Mouse (Mus musculus) limb, embryonic 14.5 days (tissue): ENCODE measurements around the gene Ccdc151. TPM values are rescaled to one million over a fixed set of nuclear protein-coding genes. Genes with fewer than 3 reads are reported as not detected.

Experiments used
- ATAC-seq: fragments of 200-750 bp; cut with Nextera tagmentation; 2 replicates; pipeline ENCODE4 v1.8.0; 2017; ENCODE audit warnings: low read depth, moderate number of reproducible peaks, moderate TSS enrichment; ENCODE audit not compliant: low FRiP score
- DNase-seq: peaks from one replicate; pipeline ENCODE4 v3.0.0-alpha.2; 2015; ENCODE audit warnings: low spot score
- H3K27ac ChIP-seq: fragments of 300-500 bp; sonication (generic); replicated peaks from 2 replicates; pipeline ENCODE4 v1.5.1; 2014; ENCODE audit warnings: low read depth, mild to moderate bottlenecking, low read length, moderate library complexity, mixed read lengths
- H3K27me3 ChIP-seq: fragments of 300-500 bp; sonication (generic); 2 replicates; pipeline ENCODE4 v1.6.1; 2014; ENCODE audit warnings: low read length, mixed read lengths; ENCODE audit not compliant: control insufficient read depth, insufficient read depth
- H3K36me3 ChIP-seq: fragments of 300-500 bp; sonication (generic); 2 replicates; pipeline ENCODE4 v1.6.1; 2014; ENCODE audit warnings: mild to moderate bottlenecking, low read length, moderate library complexity, mixed read lengths; ENCODE audit not compliant: control insufficient read depth, insufficient read depth
- H3K4me1 ChIP-seq: fragments of 300-500 bp; sonication (generic); 2 replicates; pipeline ENCODE4 v1.6.1; 2014; ENCODE audit warnings: antibody characterized with exemption, low read length, mixed read lengths; ENCODE audit not compliant: control insufficient read depth, insufficient read depth
- H3K4me2 ChIP-seq: fragments of 300-500 bp; sonication (generic); replicated peaks from 2 replicates; pipeline ENCODE4 v1.6.1; 2014; ENCODE audit warnings: low read depth, mild to moderate bottlenecking, low read length, moderate library complexity; ENCODE audit not compliant: severe bottlenecking
- H3K4me3 ChIP-seq: fragments of 300-500 bp; sonication (generic); replicated peaks from 2 replicates; pipeline ENCODE4 v1.5.1; 2014; ENCODE audit warnings: low read length
- H3K9ac ChIP-seq: fragments of 300-500 bp; sonication (generic); 2 replicates; pipeline ENCODE4 v1.6.1; 2014; ENCODE audit warnings: mild to moderate bottlenecking, low read depth, low read length, moderate library complexity; ENCODE audit not compliant: severe bottlenecking
- H3K9me3 ChIP-seq: fragments of 300-500 bp; sonication (generic); 2 replicates; pipeline ENCODE4 v1.6.1; 2016; ENCODE audit warnings: low read length; ENCODE audit not compliant: control insufficient read depth
- POLR2A ChIP-seq: fragments of 200-500 bp; IDR thresholded peaks from 2 replicates; pipeline ENCODE4 v1.8.0; 2012; ENCODE audit warnings: inconsistent platforms, mild to moderate bottlenecking, moderate library complexity, borderline replicate concordance; ENCODE audit not compliant: insufficient read depth, insufficient read length; ENCODE audit errors: extremely low read depth
- WGBS: fragments of 180-500 bp; shearing (Covaris S2); extraction: QIAGEN DNeasy Blood & Tissue Kit; methylation state at CpG from one replicate; pipeline ENCODE4 v1.1.7; 2014; 5-methylcytosine and 5-hydroxymethylcytosine counted together
- polyA plus RNA-seq, 2 experiments: library from polyadenylated mRNA; depleted of rRNA in 1 of 2; stranded (reverse) in 1 of 2; unstranded in 1 of 2; fragments of >200 nt; fragmentation: Nextera tagmentation in 1 of 2; extraction: Ambion mirVana in 1 of 2; gene quantifications; 2 replicates each; pipeline versions ENCODE4 v1.2.1 to v1.2.3; 2012 to 2014

The Ccdc151 gene
- polyA plus RNA-seq, 2 experiments, result 0.37 to 1.3 TPM

DNA sequence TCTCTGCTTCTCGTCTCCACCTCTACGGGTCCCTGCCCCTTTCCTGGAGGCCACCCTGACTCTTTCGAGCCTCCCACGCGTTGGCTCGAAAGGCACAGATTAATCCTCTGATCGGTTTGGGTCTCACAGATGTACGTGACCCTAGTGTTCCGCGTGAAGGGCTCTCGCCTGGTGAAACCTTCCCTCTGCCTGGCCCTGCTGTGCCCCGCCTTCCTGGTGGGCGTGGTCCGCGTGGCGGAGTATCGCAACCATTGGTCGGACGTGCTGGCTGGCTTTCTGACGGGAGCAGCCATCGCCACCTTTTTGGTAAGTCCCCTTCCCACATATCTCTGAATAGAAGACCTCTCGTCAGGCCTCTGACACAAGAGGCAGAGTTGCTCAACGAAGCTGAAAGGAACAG lies 58.2 kb downstream of the Ccdc151 start:
- Histone ChIP-seq H3K27me3 (no peaks in the 10 kb centered on the region), H3K9me3 (no peaks in the 10 kb centered on the region), H3K36me3 (peaks cover 8% of the 10 kb centered on the region; the same call in 1 of the 2 replicates), H3K27ac (no peak overlapping the region), H3K4me3 (no peak overlapping the region), H3K9ac (no peak overlapping the region), H3K4me1 (no peaks in the 10 kb centered on the region), H3K4me2 (no peak overlapping the region)
- no peak for ATAC-seq
- no peak for TF ChIP-seq POLR2A
- no peak for DNase-seq
- 23% methylated on average over 23 of the region's 23 CpGs for WGBS

DNA sequence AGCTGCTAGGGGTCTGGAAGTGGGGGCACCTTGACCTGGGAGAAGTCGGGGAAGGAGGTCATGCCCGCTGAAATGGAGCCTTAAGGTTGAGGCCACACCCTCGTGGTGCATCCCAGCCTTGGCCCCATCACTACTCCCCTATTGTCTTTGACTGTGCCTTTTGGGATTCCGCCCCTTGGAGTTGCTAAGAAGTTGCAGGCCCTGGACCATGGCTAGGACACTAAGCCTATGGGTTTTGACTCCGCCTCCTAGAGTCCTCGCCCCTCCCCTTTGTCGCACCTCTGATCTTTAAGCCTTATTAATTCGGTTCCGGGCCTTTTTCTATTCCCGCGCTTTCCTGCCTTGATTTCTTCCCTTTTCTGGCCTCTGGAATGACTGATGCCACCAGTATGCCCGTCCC lies 58.8 kb downstream of the Ccdc151 start:
- no peak for TF ChIP-seq POLR2A
- H3K4me3 ChIP-seq, result no peak overlapping the region
- WGBS, result 42% methylated on average over 12 of the region's 12 CpGs
- H3K9me3 ChIP-seq, result no peaks in the 10 kb centered on the region
- H3K36me3 ChIP-seq, result peaks cover 8% of the 10 kb centered on the region; the same call in 1 of the 2 replicates
- H3K9ac ChIP-seq, result no peak overlapping the region
- no peak overlapping the region for H3K4me2 ChIP-seq
- no peak for DNase-seq
- H3K4me1 ChIP-seq, result no peaks in the 10 kb centered on the region
- no peak overlapping the region for H3K27ac ChIP-seq
- no peaks in the 10 kb centered on the region for H3K27me3 ChIP-seq
- no peak for ATAC-seq

DNA sequence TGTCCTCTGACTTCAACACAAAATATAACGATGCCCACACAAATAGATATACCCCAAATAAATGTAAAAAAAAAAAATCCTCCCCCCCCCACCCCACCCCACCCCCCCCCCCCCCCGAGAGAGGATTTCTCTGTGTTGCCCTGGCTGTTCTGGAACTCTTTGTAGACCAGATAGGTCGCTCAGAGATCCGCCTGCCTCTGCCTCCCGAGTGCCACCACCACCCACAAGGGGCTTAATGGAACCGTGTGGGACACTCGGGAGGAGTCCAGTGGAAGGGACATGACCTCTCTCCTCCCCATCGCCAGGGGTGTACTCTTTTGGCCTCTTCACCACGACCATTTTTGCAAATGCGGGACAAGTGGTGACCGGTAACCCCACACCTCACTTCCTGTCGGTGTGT lies 59.4 kb downstream of the Ccdc151 start:
- no peak overlapping the region for H3K27ac ChIP-seq
- no peaks in the 10 kb centered on the region for H3K9me3 ChIP-seq
- H3K36me3 ChIP-seq, result peaks cover 8% of the 10 kb centered on the region; the same call in 1 of the 2 replicates
- H3K27me3 ChIP-seq, result no peaks in the 10 kb centered on the region
- H3K4me2 ChIP-seq, result no peak overlapping the region
- no peaks in the 10 kb centered on the region for H3K4me1 ChIP-seq
- H3K4me3 ChIP-seq, result no peak overlapping the region
- no peak for TF ChIP-seq POLR2A
- no peak overlapping the region for H3K9ac ChIP-seq
- DNase-seq, result no peak
- WGBS, result 77% methylated on average over 11 of the region's 12 CpGs
- ATAC-seq, result no peak

Other genes starting within 250 kb of the Ccdc151 start
- 64.8 and 68.8 TPM in 2 replicates for gene Spc24, start 242.3 kb downstream of the Ccdc151 start, polyA plus RNA-seq (2012; rRNA removed)
- gene Spc24, start 242.3 kb downstream of the Ccdc151 start, polyA plus RNA-seq (2014; fragmentation: Nextera tagmentation; extraction: Ambion mirVana), result 84.3 and 92.5 TPM in 2 replicates
- 38.6 and 49.6 TPM in 2 replicates for gene Kank2, start 203.9 kb downstream of the Ccdc151 start, polyA plus RNA-seq (2012; rRNA removed)
- 13.1 and 15.0 TPM in 2 replicates for gene Kank2, start 203.9 kb downstream of the Ccdc151 start, polyA plus RNA-seq (2014; fragmentation: Nextera tagmentation; extraction: Ambion mirVana)
- gene Angptl8, start 167.1 kb downstream of the Ccdc151 start, polyA plus RNA-seq (2012; rRNA removed), result 0.17 TPM in 1 of 2 replicates, not detected in the other
- gene Angptl8, start 167.1 kb downstream of the Ccdc151 start, polyA plus RNA-seq (2014; fragmentation: Nextera tagmentation; extraction: Ambion mirVana), result 0.44 and 1.1 TPM in 2 replicates
- 155 and 191 TPM in 2 replicates for gene Dock6, start 150.0 kb downstream of the Ccdc151 start, polyA plus RNA-seq (2012; rRNA removed)
- 31.6 and 38.8 TPM in 2 replicates for gene Dock6, start 150.0 kb downstream of the Ccdc151 start, polyA plus RNA-seq (2014; fragmentation: Nextera tagmentation; extraction: Ambion mirVana)
- gene Rab3d, start 84.4 kb downstream of the Ccdc151 start, polyA plus RNA-seq (2012; rRNA removed), result 30.1 and 30.7 TPM in 2 replicates
- gene Rab3d, start 84.4 kb downstream of the Ccdc151 start, polyA plus RNA-seq (2014; fragmentation: Nextera tagmentation; extraction: Ambion mirVana), result 32.5 and 36.3 TPM in 2 replicates
- gene Ccdc159, start 75.2 kb downstream of the Ccdc151 start, polyA plus RNA-seq (2012; rRNA removed), result 9.6 and 10.8 TPM in 2 replicates
- 2.8 and 3.3 TPM in 2 replicates for gene Ccdc159, start 75.2 kb downstream of the Ccdc151 start, polyA plus RNA-seq (2014; fragmentation: Nextera tagmentation; extraction: Ambion mirVana)
- gene Tmem205, start 75.1 kb downstream of the Ccdc151 start, polyA plus RNA-seq (2012; rRNA removed), result 37.4 and 45.3 TPM in 2 replicates
- 49.5 and 51.5 TPM in 2 replicates for gene Tmem205, start 75.1 kb downstream of the Ccdc151 start, polyA plus RNA-seq (2014; fragmentation: Nextera tagmentation; extraction: Ambion mirVana)
- 31.7 and 44.2 TPM in 2 replicates for gene Plppr2, start 65.6 kb downstream of the Ccdc151 start, polyA plus RNA-seq (2012; rRNA removed)
- gene Plppr2, start 65.6 kb downstream of the Ccdc151 start, polyA plus RNA-seq (2014; fragmentation: Nextera tagmentation; extraction: Ambion mirVana), result 8.7 and 11.2 TPM in 2 replicates
- gene Swsap1, start 46.9 kb downstream of the Ccdc151 start, polyA plus RNA-seq (2012; rRNA removed), result 6.5 and 7.0 TPM in 2 replicates
- 12.8 TPM in 2 replicates for gene Swsap1, start 46.9 kb downstream of the Ccdc151 start, polyA plus RNA-seq (2014; fragmentation: Nextera tagmentation; extraction: Ambion mirVana)
- 6.7 and 8.0 TPM in 2 replicates for gene Epor, start 39.1 kb downstream of the Ccdc151 start, polyA plus RNA-seq (2012; rRNA removed)
- 4.1 and 5.9 TPM in 2 replicates for gene Epor, start 39.1 kb downstream of the Ccdc151 start, polyA plus RNA-seq (2014; fragmentation: Nextera tagmentation; extraction: Ambion mirVana)
- gene Rgl3, start 13.2 kb downstream of the Ccdc151 start, polyA plus RNA-seq (2012; rRNA removed), result 2.9 and 3.2 TPM in 2 replicates
- 1.1 and 1.5 TPM in 2 replicates for gene Rgl3, start 13.2 kb downstream of the Ccdc151 start, polyA plus RNA-seq (2014; fragmentation: Nextera tagmentation; extraction: Ambion mirVana)
- gene Prkcsh, start 172 bp upstream of the Ccdc151 start, polyA plus RNA-seq (2012; rRNA removed), result 156 and 188 TPM in 2 replicates
- 89.0 and 103 TPM in 2 replicates for gene Prkcsh, start 172 bp upstream of the Ccdc151 start, polyA plus RNA-seq (2014; fragmentation: Nextera tagmentation; extraction: Ambion mirVana)
- gene Elavl3, start 49.4 kb upstream of the Ccdc151 start, polyA plus RNA-seq (2012; rRNA removed), result 0.56 and 0.67 TPM in 2 replicates
- not detected in 2 replicates for gene Elavl3, start 49.4 kb upstream of the Ccdc151 start, polyA plus RNA-seq (2014; fragmentation: Nextera tagmentation; extraction: Ambion mirVana)
- gene Gm49318, start 68.6 kb upstream of the Ccdc151 start, polyA plus RNA-seq (2012; rRNA removed), result 0.28 TPM in 1 of 2 replicates, not detected in the other
- not detected in 2 replicates for gene Gm49318, start 68.6 kb upstream of the Ccdc151 start, polyA plus RNA-seq (2014; fragmentation: Nextera tagmentation; extraction: Ambion mirVana)
- 31.2 and 33.7 TPM in 2 replicates for gene Zfp653, start 68.7 kb upstream of the Ccdc151 start, polyA plus RNA-seq (2012; rRNA removed)
- gene Zfp653, start 68.7 kb upstream of the Ccdc151 start, polyA plus RNA-seq (2014; fragmentation: Nextera tagmentation; extraction: Ambion mirVana), result 8.1 and 8.7 TPM in 2 replicates
- 36.3 and 37.5 TPM in 2 replicates for gene Ecsit, start 82.8 kb upstream of the Ccdc151 start, polyA plus RNA-seq (2012; rRNA removed)
- 30.6 and 32.9 TPM in 2 replicates for gene Ecsit, start 82.8 kb upstream of the Ccdc151 start, polyA plus RNA-seq (2014; fragmentation: Nextera tagmentation; extraction: Ambion mirVana)
- gene Cnn1, start 96.6 kb upstream of the Ccdc151 start, polyA plus RNA-seq (2012; rRNA removed), result 2.3 and 3.0 TPM in 2 replicates
- 3.1 and 4.4 TPM in 2 replicates for gene Cnn1, start 96.6 kb upstream of the Ccdc151 start, polyA plus RNA-seq (2014; fragmentation: Nextera tagmentation; extraction: Ambion mirVana)
- gene Elof1, start 114.5 kb upstream of the Ccdc151 start, polyA plus RNA-seq (2012; rRNA removed), result 145 and 168 TPM in 2 replicates
- 199 and 206 TPM in 2 replicates for gene Elof1, start 114.5 kb upstream of the Ccdc151 start, polyA plus RNA-seq (2014; fragmentation: Nextera tagmentation; extraction: Ambion mirVana)
- 20.3 and 21.6 TPM in 2 replicates for gene Acp5, start 133.1 kb upstream of the Ccdc151 start, polyA plus RNA-seq (2012; rRNA removed)
- gene Acp5, start 133.1 kb upstream of the Ccdc151 start, polyA plus RNA-seq (2014; fragmentation: Nextera tagmentation; extraction: Ambion mirVana), result 17.0 and 23.6 TPM in 2 replicates
- gene Pigyl, start 154.2 kb upstream of the Ccdc151 start, polyA plus RNA-seq (2012; rRNA removed), result 54.5 and 62.4 TPM in 2 replicates
- 80.9 and 82.4 TPM in 2 replicates for gene Pigyl, start 154.2 kb upstream of the Ccdc151 start, polyA plus RNA-seq (2014; fragmentation: Nextera tagmentation; extraction: Ambion mirVana)
- 0.12 and 0.14 TPM in 2 replicates for gene Zfp872, start 185.5 kb upstream of the Ccdc151 start, polyA plus RNA-seq (2012; rRNA removed)
- gene Zfp872, start 185.5 kb upstream of the Ccdc151 start, polyA plus RNA-seq (2014; fragmentation: Nextera tagmentation; extraction: Ambion mirVana), result 0.33 and 0.51 TPM in 2 replicates
- 11.2 and 13.6 TPM in 2 replicates for gene Zfp809, start 223.1 kb upstream of the Ccdc151 start, polyA plus RNA-seq (2012; rRNA removed)
- gene Zfp809, start 223.1 kb upstream of the Ccdc151 start, polyA plus RNA-seq (2014; fragmentation: Nextera tagmentation; extraction: Ambion mirVana), result 19.6 and 19.7 TPM in 2 replicates